Mouse (Mus musculus): ENCODE measurements around the gene Pla2r1.

- TF ChIP-seq CTCF (IDR thresholded peaks at IDR 0.05; ENCODE audit: borderline replicate concordance, extremely low read depth, insufficient read depth, insufficient read length) (no peak), POLR2A (IDR thresholded peaks at IDR 0.05; ENCODE audit: borderline replicate concordance, extremely low read depth, insufficient read depth, insufficient read length, poor library complexity, severe bottlenecking) (no peak)
Observed at GRCm38 (mm10) chr2:60444711-60445509, 108.2 kb downstream of the Pla2r1 start.
